Mouse (Mus musculus) small intestine, adult 2 months (tissue): Measurements from ENCODE around the gene Pkd1l1.

Experiments used
- CTCF ChIP-seq: fragments of 200-500 bp; IDR thresholded peaks from 2 replicates; pipeline ENCODE4 v1.5.1; 2012; ENCODE audit warnings: low read depth, mild to moderate bottlenecking, control low read depth, inconsistent platforms, low read length, moderate library complexity, mixed read lengths; ENCODE audit not compliant: insufficient replicate concordance, insufficient read length; ENCODE audit errors: extremely low read depth
- POLR2A ChIP-seq: fragments of 200-500 bp; IDR thresholded peaks from 2 replicates; pipeline ENCODE4 v1.6.1; 2012; ENCODE audit warnings: low read depth, mild to moderate bottlenecking, control low read depth, inconsistent platforms, low read length, moderate library complexity

DNA sequence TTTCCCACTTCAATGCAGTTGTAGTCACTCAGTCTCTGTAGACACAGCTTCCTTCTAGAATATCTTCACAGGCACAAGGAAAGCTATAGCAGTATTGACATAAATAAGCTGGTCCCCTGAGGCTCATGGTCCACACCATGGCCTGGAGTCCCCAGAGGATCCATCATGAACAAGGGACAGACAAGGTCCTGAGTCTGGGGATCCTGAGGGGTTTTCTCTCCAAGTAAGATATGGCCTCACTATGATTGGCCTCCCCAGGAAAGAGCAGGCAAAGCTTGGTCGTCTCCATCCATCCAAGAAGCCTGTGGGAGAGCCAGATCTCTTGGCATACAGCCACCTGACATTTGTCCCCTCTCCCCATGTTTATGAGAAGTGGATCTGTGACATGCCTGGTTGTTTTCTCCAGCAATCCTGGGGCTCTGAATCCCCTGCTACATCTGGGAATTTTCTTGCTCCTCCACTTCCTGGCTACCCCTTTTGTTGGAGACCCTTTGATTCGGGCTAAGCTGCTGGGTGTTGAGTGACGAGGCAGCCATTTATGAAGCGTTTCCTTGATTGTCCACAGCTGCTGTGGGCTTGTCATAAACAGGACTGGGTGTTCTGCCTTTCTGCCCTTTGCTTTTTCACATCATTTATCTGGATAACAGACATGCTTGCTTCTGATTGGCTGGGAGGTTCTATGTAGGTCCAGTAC, 158.8 kb downstream of the Pkd1l1 start:
- TF ChIP-seq CTCF (no peak), POLR2A (no peak)
